Mouse (Mus musculus) heart, adult 2 months (tissue): ENCODE results near the gene Gm11115. TPM values are rescaled to one million over a fixed set of nuclear protein-coding genes. Genes with fewer than 3 reads are reported as not detected.

Experiments used
- DNase-seq, 2 experiments: peaks; one replicate each; pipeline ENCODE4 v3.0.0; 2021
- H3K27ac ChIP-seq: fragments of 200-600 bp; 2 replicates; pipeline ENCODE4 v1.8.1; 2022
- H3K27me3 ChIP-seq: fragments of 200-500 bp; 2 replicates; pipeline ENCODE4 v1.6.1; 2012; ENCODE audit warnings: mild to moderate bottlenecking, low read length, inconsistent platforms, mixed read lengths; ENCODE audit not compliant: control insufficient read depth, insufficient read depth
- H3K36me3 ChIP-seq: fragments of 200-500 bp; 2 replicates; pipeline ENCODE4 v1.6.1; 2012; ENCODE audit warnings: low read length, inconsistent platforms; ENCODE audit not compliant: control insufficient read depth, insufficient read depth
- H3K4me1 ChIP-seq: fragments of 200-500 bp; 2 replicates; pipeline ENCODE4 v1.6.1; 2011; ENCODE audit warnings: low read length; ENCODE audit not compliant: control insufficient read depth, insufficient read depth
- H3K4me3 ChIP-seq: fragments of 200-600 bp; 2 replicates; pipeline ENCODE4 v1.8.1; 2022
- H3K79me2 ChIP-seq: fragments of 200-500 bp; replicated peaks from 2 replicates; pipeline ENCODE4 v1.6.1; 2012; ENCODE audit warnings: mild to moderate bottlenecking, inconsistent platforms, low read length, moderate library complexity, mixed read lengths; ENCODE audit not compliant: control insufficient read depth, insufficient read depth
- H3K9ac ChIP-seq: fragments of 200-500 bp; 2 replicates; pipeline ENCODE4 v1.6.1; 2012; ENCODE audit warnings: low read depth, mild to moderate bottlenecking, control low read depth, inconsistent platforms, low read length, mixed read lengths
- CTCF ChIP-seq: fragments of 200-600 bp; IDR thresholded peaks from 2 replicates; pipeline ENCODE4 v1.8.1; 2022; ENCODE audit warnings: antibody characterized with exemption, mild to moderate bottlenecking, moderate library complexity
- EP300 ChIP-seq: fragments of 200-500 bp; IDR thresholded peaks from 2 replicates; pipeline ENCODE4 v1.6.1; 2011; ENCODE audit warnings: low read depth, low read length, control low read depth; ENCODE audit not compliant: insufficient read depth
- POLR2A ChIP-seq: fragments of 200-500 bp; IDR thresholded peaks from 2 replicates; pipeline ENCODE4 v1.6.1; 2011; ENCODE audit warnings: mild to moderate bottlenecking, low read depth, low read length, control low read depth; ENCODE audit not compliant: insufficient read depth
- WGBS: fragments of 180-500 bp; shearing (Covaris S2); methylation state at CpG from one replicate; pipeline ENCODE4 v1.1.7; 2018; 5-methylcytosine and 5-hydroxymethylcytosine counted together
- intact Hi-C: fragments of 180-260 bp; cut with DNase I; formaldehyde crosslinking; loops from one replicate; pipeline ENCODE4 v1.15.1; 2025
- long read RNA-seq: library from polyadenylated mRNA; stranded (forward); transcript quantifications from one replicate; pipeline ENCODE4 v2.0.0, GENCODE M21; 2021
- polyA plus RNA-seq: library from polyadenylated mRNA; depleted of rRNA; stranded (reverse); fragments of >200 nt; gene quantifications from 2 replicates; pipeline ENCODE4 v1.2.3, GENCODE M21; 2012; rRNA removed
- total RNA-seq, 2 experiments: library from RNA; stranded (reverse); gene quantifications; 2 replicates each; pipeline ENCODE4 v1.2.3; 2021

Gm11115 gene
- total RNA-seq (not detected), polyA plus RNA-seq (not detected in 2 replicates)
- long read RNA-seq = 0 reads

GRCm38 (mm10) chr5:88153999-88154398, at the start of gene Gm11115:
Gm11115 (minus strand) TSS chr5:88154099.
- Histone ChIP-seq H3K4me3 (no peak within 1 kb of the TSS), H3K9ac (no peak within 1 kb of the TSS), H3K79me2 (no peaks in the 10 kb centered on the region), H3K27ac (no peak within 1 kb of the TSS), H3K36me3 (no peaks in the 10 kb centered on the region), H3K27me3 (no peaks in the 10 kb centered on the region), H3K4me1 (no peaks in the 10 kb centered on the region)
- DNase-seq = no peak
- TF ChIP-seq EP300 = no peak
- TF ChIP-seq POLR2A = no peak
- TF ChIP-seq CTCF = no peak
- intact Hi-C loops = no loop called here

DNA sequence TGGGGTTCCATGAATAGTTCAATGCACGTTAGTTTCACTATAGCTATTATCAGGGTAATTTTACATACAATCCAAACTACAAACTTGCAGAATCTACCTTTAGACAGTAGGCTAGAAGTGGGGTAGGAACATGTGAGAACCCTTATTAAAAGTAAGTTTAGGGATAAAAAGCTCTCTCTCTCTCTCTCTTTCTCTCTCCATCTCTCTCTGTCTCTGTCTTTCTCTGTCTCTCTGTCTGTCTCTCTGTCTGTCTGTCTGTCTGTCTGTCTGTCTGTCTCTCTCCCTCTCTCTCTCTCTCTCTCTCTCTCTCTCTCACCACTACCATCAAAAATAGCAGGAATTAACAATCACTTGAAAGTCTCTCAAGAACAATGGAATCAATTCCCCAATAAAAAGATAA, 42.5 kb downstream of the Gm11115 start, which contains the start of gene Gm11116:
Gm11116 (minus strand) TSS at position 101 of the 400 bp plus-strand sequence.
- 50% methylated on average over 1 of the region's 1 CpGs for WGBS
- Histone ChIP-seq H3K4me3 (no peak within 1 kb of the TSS), H3K27me3 (no peaks in the 10 kb centered on the region), H3K4me1 (no peaks in the 10 kb centered on the region), H3K36me3 (no peaks in the 10 kb centered on the region), H3K9ac (no peak within 1 kb of the TSS), H3K79me2 (no peaks in the 10 kb centered on the region), H3K27ac (no peak within 1 kb of the TSS)
- no peak for DNase-seq
- intact Hi-C loops = no loop called here
- TF ChIP-seq EP300 (no peak), CTCF (no peak), POLR2A (no peak)

Other genes starting within 250 kb of the Gm11115 start
- gene Csn3, start 228.5 kb downstream of the Gm11115 start, total RNA-seq = not detected
- not detected in 2 replicates for gene Csn3, start 228.5 kb downstream of the Gm11115 start, polyA plus RNA-seq
- gene 2310003L06Rik, start 184.6 kb downstream of the Gm11115 start, total RNA-seq = not detected
- gene 2310003L06Rik, start 184.6 kb downstream of the Gm11115 start, polyA plus RNA-seq = not detected in 2 replicates
- gene Gm28434, start 184.6 kb downstream of the Gm11115 start, total RNA-seq = not detected
- gene Gm28434, start 184.6 kb downstream of the Gm11115 start, polyA plus RNA-seq = not detected in 2 replicates
- not detected for gene Cabs1, start 174.7 kb downstream of the Gm11115 start, total RNA-seq
- gene Cabs1, start 174.7 kb downstream of the Gm11115 start, polyA plus RNA-seq = not detected in 2 replicates
- gene Smr3a, start 151.6 kb downstream of the Gm11115 start, total RNA-seq = not detected
- gene Smr3a, start 151.6 kb downstream of the Gm11115 start, polyA plus RNA-seq = not detected in 2 replicates
- not detected for gene Smr2, start 67.5 kb downstream of the Gm11115 start, total RNA-seq
- gene Smr2, start 67.5 kb downstream of the Gm11115 start, polyA plus RNA-seq = not detected in 2 replicates
- not detected for gene Gm11116, start 42.6 kb downstream of the Gm11115 start, total RNA-seq
- gene Gm11116, start 42.6 kb downstream of the Gm11115 start, polyA plus RNA-seq = not detected in 2 replicates
- not detected for gene Gm7714, start 114.8 kb upstream of the Gm11115 start, total RNA-seq
- gene Gm7714, start 114.8 kb upstream of the Gm11115 start, polyA plus RNA-seq = not detected in 2 replicates
- gene Prol1, start 163.2 kb upstream of the Gm11115 start, total RNA-seq = not detected
- not detected in 2 replicates for gene Prol1, start 163.2 kb upstream of the Gm11115 start, polyA plus RNA-seq
- gene Amtn, start 222.0 kb upstream of the Gm11115 start, total RNA-seq = not detected
- gene Amtn, start 222.0 kb upstream of the Gm11115 start, polyA plus RNA-seq = 0.31 and 0.44 TPM in 2 replicates